Mouse (Mus musculus): ENCODE data around the gene Nkain4.
A peak's percentile ranks its signal among the peaks of the same experiment; 100 is the strongest.

Gene Nkain4

GRCm38 (mm10) chr2:180954061-180955047 lies at the start of gene Nkain4:
Gene Nkain4, minus strand, starts transcription at chr2:180954699.
- peak; percentile 65 for DNase-seq (ENCODE audit: low read depth, low spot score)

GRCm38 (mm10) chr2:180996905-180997304 lies 42.4 kb upstream of the Nkain4 start:
- no peak for DNase-seq (ENCODE audit: low read depth, low spot score)

- DNase-seq (ENCODE audit: low read depth, low spot score), result no peak
These were observed 41.9 kb upstream of the Nkain4 start for GRCm38 (mm10) chr2:180996436-180996835.

GRCm38 (mm10) chr2:180995457-180995856 lies 41.0 kb upstream of the Nkain4 start:
- DNase-seq (ENCODE audit: low read depth, low spot score), result no peak

- DNase-seq (ENCODE audit: low read depth, low spot score), result no peak
These were observed 39.9 kb upstream of the Nkain4 start for GRCm38 (mm10) chr2:180994360-180994759.

GRCm38 (mm10) chr2:180990347-180990746 lies 35.8 kb upstream of the Nkain4 start:
- no peak for DNase-seq (ENCODE audit: low read depth, low spot score)

- DNase-seq (ENCODE audit: low read depth, low spot score), result no peak
These were observed 34.4 kb upstream of the Nkain4 start for GRCm38 (mm10) chr2:180988948-180989347.

GRCm38 (mm10) chr2:180988347-180988913 lies 33.9 kb upstream of the Nkain4 start:
- no peak for DNase-seq (ENCODE audit: low read depth, low spot score)

- DNase-seq (ENCODE audit: low read depth, low spot score), result no peak
These were observed 33.0 kb upstream of the Nkain4 start for GRCm38 (mm10) chr2:180987432-180988030.

GRCm38 (mm10) chr2:180987001-180987400 lies 32.5 kb upstream of the Nkain4 start:
- no peak for DNase-seq (ENCODE audit: low read depth, low spot score)

GRCm38 (mm10) chr2:180986449-180986848 lies 31.9 kb upstream of the Nkain4 start, which contains the start of gene Col20a1:
Gene Col20a1, plus strand, starts transcription at chr2:180986535.
- no peak for DNase-seq (ENCODE audit: low read depth, low spot score)

- no peak for DNase-seq (ENCODE audit: low read depth, low spot score)
These were observed 31.1 kb upstream of the Nkain4 start for GRCm38 (mm10) chr2:180985635-180986034.

GRCm38 (mm10) chr2:180981133-180981532 lies 26.6 kb upstream of the Nkain4 start:
- no peak for DNase-seq (ENCODE audit: low read depth, low spot score)

GRCm38 (mm10) chr2:180967010-180967763 lies 12.7 kb upstream of the Nkain4 start, which contains the start of gene Arfgap1:
Gene Arfgap1, plus strand, starts transcription at chr2:180967225.
- no peak for DNase-seq (ENCODE audit: low read depth, low spot score)

- DNase-seq (ENCODE audit: low read depth, low spot score), result no peak
These were observed 11.8 kb upstream of the Nkain4 start for GRCm38 (mm10) chr2:180966092-180966882.

GRCm38 (mm10) chr2:180963956-180964355 lies 9.5 kb upstream of the Nkain4 start:
- no peak for DNase-seq (ENCODE audit: low read depth, low spot score)

- no peak for DNase-seq (ENCODE audit: low read depth, low spot score)
These were observed 8.3 kb upstream of the Nkain4 start for GRCm38 (mm10) chr2:180962616-180963308.

- DNase-seq (ENCODE audit: low read depth, low spot score), result no peak
These were observed 5.7 kb upstream of the Nkain4 start for GRCm38 (mm10) chr2:180960187-180960586.

GRCm38 (mm10) chr2:180959605-180960004 lies 5.1 kb upstream of the Nkain4 start:
- no peak for DNase-seq (ENCODE audit: low read depth, low spot score)

GRCm38 (mm10) chr2:180953638-180954037 lies 861 bp downstream of the Nkain4 start:
- no peak for DNase-seq (ENCODE audit: low read depth, low spot score)
